Mouse (Mus musculus): ENCODE results near the gene Agpat3. TPM values are rescaled to one million over a fixed set of nuclear protein-coding genes. Genes with fewer than 3 reads are reported as not detected.

Gene Agpat3
- total RNA-seq, 1 experiment: 52.0 TPM

GRCm38 (mm10) chr10:78260916-78261650 lies 91.2 kb downstream of the Agpat3 start:
- peak overlapping the region; percentile 13; a peak in 2 of 4 replicates for H3K4me3 ChIP-seq (ENCODE audit: insufficient read depth in 1 of 2, low read depth in 1 of 2, low read length in 2 of 2, poor library complexity in 1 of 2, severe bottlenecking in 1 of 2)
- in situ Hi-C loops (cut with MboI; ENCODE audit: low sequenced_read_pairs in 2 of 2, unreplicated experiment in 2 of 2): no loop called here
- H3K4me1 ChIP-seq (ENCODE audit: control insufficient read depth in 2 of 2, insufficient read depth in 2 of 2, low read length in 2 of 2, poor library complexity in 1 of 2): peaks cover 6 to 21% of the 10 kb centered on the region in 2 experiments
- peak overlapping the region; percentile 11; the same call in 1 of the 2 replicates for H3K9ac ChIP-seq (ENCODE audit: insufficient read depth, low read depth, low read length, poor library complexity, severe bottlenecking)
- peak overlapping the region; percentile 7; the same call in 1 of the 2 replicates for H3K27ac ChIP-seq (ENCODE audit: insufficient read depth, low read depth, low read length, poor library complexity, severe bottlenecking)
- H3K36me3 ChIP-seq (ENCODE audit: control insufficient read depth, insufficient read depth, low read length, poor library complexity, severe bottlenecking): no peaks in the 10 kb centered on the region
- no peak for DNase-seq (ENCODE audit: low read depth, low spot score)
- TF ChIP-seq HCFC1 (IDR thresholded peaks at IDR 0.05; ENCODE audit: borderline replicate concordance, insufficient read depth, low read length) (no peak), ZC3H11A (IDR thresholded peaks at IDR 0.05; ENCODE audit: borderline replicate concordance, low read depth, low read length) (no peak), ZNF384 (IDR thresholded peaks at IDR 0.05; ENCODE audit: low read depth, low read length) (no peak), CHD2 (IDR thresholded peaks at IDR 0.05; ENCODE audit: low read depth, low read length) (no peak), MAFK (IDR thresholded peaks at IDR 0.05; ENCODE audit: insufficient read depth, low read depth, low read length) (no peak)
- H3K9me3 ChIP-seq (ENCODE audit: control insufficient read depth, insufficient read depth, low read depth, low read length): no peaks in the 10 kb centered on the region

GRCm38 (mm10) chr10:78260322-78260721 lies 92.0 kb downstream of the Agpat3 start:
- H3K4me1 ChIP-seq (ENCODE audit: control insufficient read depth in 2 of 2, insufficient read depth in 2 of 2, low read length in 2 of 2, poor library complexity in 1 of 2): peaks cover 6 to 25% of the 10 kb centered on the region in 2 experiments
- peak overlapping the region; percentile 65 for H3K9ac ChIP-seq (ENCODE audit: insufficient read depth, low read depth, low read length, poor library complexity, severe bottlenecking)
- H3K27ac ChIP-seq (ENCODE audit: insufficient read depth, low read depth, low read length, poor library complexity, severe bottlenecking): peak overlapping the region; percentile 82
- TF ChIP-seq ZNF384 (IDR thresholded peaks at IDR 0.05; ENCODE audit: low read depth, low read length): no peak
- TF ChIP-seq CHD2 (IDR thresholded peaks at IDR 0.05; ENCODE audit: low read depth, low read length): 0 out of 2 replicates have a peak, but pooled peaks have one; percentile 33
- in situ Hi-C loops (cut with MboI; ENCODE audit: low sequenced_read_pairs in 2 of 2, unreplicated experiment in 2 of 2): no loop called here
- no peaks in the 10 kb centered on the region for H3K36me3 ChIP-seq (ENCODE audit: control insufficient read depth, insufficient read depth, low read length, poor library complexity, severe bottlenecking)
- no peaks in the 10 kb centered on the region for H3K9me3 ChIP-seq (ENCODE audit: control insufficient read depth, insufficient read depth, low read depth, low read length)
- peak overlapping the region; percentile 13 to 54 for H3K4me3 ChIP-seq (ENCODE audit: insufficient read depth in 1 of 2, low read depth in 1 of 2, low read length in 2 of 2, poor library complexity in 1 of 2, severe bottlenecking in 1 of 2)
- DNase-seq (ENCODE audit: low read depth, low spot score): peak; percentile 27

- H3K27ac ChIP-seq (ENCODE audit: insufficient read depth, low read depth, low read length, poor library complexity, severe bottlenecking): peak overlapping the region; percentile 82
- DNase-seq (ENCODE audit: low read depth, low spot score): peak; percentile 50
- in situ Hi-C loops (cut with MboI; ENCODE audit: low sequenced_read_pairs in 2 of 2, unreplicated experiment in 2 of 2): no loop called here
Observed at GRCm38 (mm10) chr10:78259702-78260101, 92.6 kb downstream of the Agpat3 start.

DNA sequence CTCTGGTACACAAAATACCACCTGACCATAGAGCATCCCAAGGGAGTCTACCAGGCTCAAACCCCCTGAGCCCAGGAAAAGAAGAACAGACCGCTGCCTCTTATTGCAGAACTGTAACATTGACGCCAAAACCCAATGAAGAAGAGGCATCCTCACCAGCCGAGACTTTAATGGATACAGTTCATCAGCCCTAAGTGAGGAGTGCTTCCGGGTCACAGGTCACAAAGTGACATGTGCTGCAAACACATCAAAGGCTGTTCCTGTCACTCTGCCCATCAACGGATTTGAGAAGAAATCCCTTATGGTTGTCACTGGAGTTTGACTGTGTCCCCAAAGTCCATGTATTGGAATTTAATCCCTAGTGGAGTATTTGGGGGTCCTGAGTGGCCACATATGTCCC lies 93.1 kb downstream of the Agpat3 start:
- no peak for DNase-seq (ENCODE audit: low read depth, low spot score)
- peak overlapping the region; percentile 82 for H3K27ac ChIP-seq (ENCODE audit: insufficient read depth, low read depth, low read length, poor library complexity, severe bottlenecking)
- in situ Hi-C loops (cut with MboI; ENCODE audit: low sequenced_read_pairs in 2 of 2, unreplicated experiment in 2 of 2): no loop called here
- no peak overlapping the region; the same call in 1 of the 2 replicates for H3K9ac ChIP-seq (ENCODE audit: insufficient read depth, low read depth, low read length, poor library complexity, severe bottlenecking)
- no peaks in the 10 kb centered on the region for H3K9me3 ChIP-seq (ENCODE audit: control insufficient read depth, insufficient read depth, low read depth, low read length)
- TF ChIP-seq HCFC1 (IDR thresholded peaks at IDR 0.05; ENCODE audit: borderline replicate concordance, insufficient read depth, low read length) (no peak), CHD2 (IDR thresholded peaks at IDR 0.05; ENCODE audit: low read depth, low read length) (no peak)
- H3K36me3 ChIP-seq (ENCODE audit: control insufficient read depth, insufficient read depth, low read length, poor library complexity, severe bottlenecking): no peaks in the 10 kb centered on the region
- peaks cover 6 to 26% of the 10 kb centered on the region in 2 experiments for H3K4me1 ChIP-seq (ENCODE audit: control insufficient read depth in 2 of 2, insufficient read depth in 2 of 2, low read length in 2 of 2, poor library complexity in 1 of 2)
- 0 out of 4 replicates have a peak overlapping the region, but pooled peaks of 1 of the 2 experiments have one; percentile 54 for H3K4me3 ChIP-seq (ENCODE audit: insufficient read depth in 1 of 2, low read depth in 1 of 2, low read length in 2 of 2, poor library complexity in 1 of 2, severe bottlenecking in 1 of 2)

More at GRCm38 (mm10) chr10:78259702-78260101, 92.6 kb downstream of the Agpat3 start:
- Histone ChIP-seq H3K9ac (ENCODE audit: insufficient read depth, low read depth, low read length, poor library complexity, severe bottlenecking) (peak overlapping the region; percentile 65; the same call in 1 of the 2 replicates), H3K4me3 (ENCODE audit: insufficient read depth in 1 of 2, low read depth in 1 of 2, low read length in 2 of 2, poor library complexity in 1 of 2, severe bottlenecking in 1 of 2) (peak overlapping the region; percentile 13 to 54; a peak in 3 of 4 replicates), H3K36me3 (ENCODE audit: control insufficient read depth, insufficient read depth, low read length, poor library complexity, severe bottlenecking) (no peaks in the 10 kb centered on the region), H3K9me3 (ENCODE audit: control insufficient read depth, insufficient read depth, low read depth, low read length) (no peaks in the 10 kb centered on the region), H3K4me1 (ENCODE audit: control insufficient read depth in 2 of 2, insufficient read depth in 2 of 2, low read length in 2 of 2, poor library complexity in 1 of 2) (peaks cover 6 to 26% of the 10 kb centered on the region in 2 experiments)
- TF ChIP-seq HCFC1 (IDR thresholded peaks at IDR 0.05; ENCODE audit: borderline replicate concordance, insufficient read depth, low read length) (no peak), CHD2 (IDR thresholded peaks at IDR 0.05; ENCODE audit: low read depth, low read length) (no peak), MAFK (IDR thresholded peaks at IDR 0.05; ENCODE audit: insufficient read depth, low read depth, low read length) (no peak), ZNF384 (IDR thresholded peaks at IDR 0.05; ENCODE audit: low read depth, low read length) (no peak), ZC3H11A (IDR thresholded peaks at IDR 0.05; ENCODE audit: borderline replicate concordance, low read depth, low read length) (no peak)
